Mouse (Mus musculus): ENCODE measurements at regions not wholly inside any gene's neighbourhood (a gene's known extent, or its start where the extent isn't known, plus 50 kb on each side); places are given as distances from the start of the nearest gene placed in this dataset.

GRCm38 (mm10) chr4:153068484-153069033, 414.1 kb downstream of the Ajap1 start:
- H3K27me3 ChIP-seq: peaks cover 4% of the 10 kb centered on the region; the same call in 1 of the 2 replicates
- H3K27ac ChIP-seq: no peak overlapping the region
- no peaks in the 10 kb centered on the region for H3K9me3 ChIP-seq
- H3K36me3 ChIP-seq (replicated peaks): no peaks in the 10 kb centered on the region
- peaks cover 16% of the 10 kb centered on the region for H3K4me1 ChIP-seq
- H3K4me3 ChIP-seq (replicated peaks): no peak overlapping the region
- no peak for ATAC-seq (ENCODE audit: low FRiP score)
- H3K4me2 ChIP-seq: no peak overlapping the region
- WGBS: 82% methylated on average over 12 of the region's 12 CpGs
- H3K9ac ChIP-seq: no peak overlapping the region

- Histone ChIP-seq H3K36me3 (replicated peaks) (no peaks in the 10 kb centered on the region), H3K4me2 (no peak overlapping the region), H3K9me3 (peaks cover 3% of the 10 kb centered on the region; the same call in 1 of the 2 replicates), H3K4me3 (replicated peaks) (no peak overlapping the region), H3K9ac (no peak overlapping the region), H3K27ac (no peak overlapping the region), H3K4me1 (0 out of 2 replicates have a peak, but pooled peaks cover 5% of the 10 kb centered on the region), H3K27me3 (no peaks in the 10 kb centered on the region)
- no peak for ATAC-seq (ENCODE audit: low FRiP score)
- WGBS: 64% methylated on average over 14 of the region's 14 CpGs
Measured at GRCm38 (mm10) chr4:153064021-153064605, 418.5 kb downstream of the Ajap1 start.

GRCm38 (mm10) chr4:153063402-153063801, 419.2 kb downstream of the Ajap1 start:
- H3K9ac ChIP-seq: no peak overlapping the region
- ATAC-seq (ENCODE audit: low FRiP score): no peak
- H3K9me3 ChIP-seq: peaks cover 3% of the 10 kb centered on the region; the same call in 1 of the 2 replicates
- H3K4me1 ChIP-seq: 0 out of 2 replicates have a peak, but pooled peaks cover 5% of the 10 kb centered on the region
- no peaks in the 10 kb centered on the region for H3K36me3 ChIP-seq (replicated peaks)
- no peak overlapping the region for H3K27ac ChIP-seq
- no peak overlapping the region for H3K4me2 ChIP-seq
- H3K4me3 ChIP-seq (replicated peaks): no peak overlapping the region
- no peaks in the 10 kb centered on the region for H3K27me3 ChIP-seq
- 86% methylated on average over 9 of the region's 9 CpGs for WGBS

GRCm38 (mm10) chr4:153058152-153058551, 424.5 kb downstream of the Ajap1 start:
- Histone ChIP-seq H3K9ac (no peak overlapping the region), H3K4me3 (replicated peaks) (no peak overlapping the region)
- 83% methylated on average over 12 of the region's 12 CpGs for WGBS

GRCm38 (mm10) chr4:153023711-153024110, 458.9 kb downstream of the Ajap1 start:
- Histone ChIP-seq H3K27me3 (peaks cover 3% of the 10 kb centered on the region; the same call in 1 of the 2 replicates), H3K4me1 (peaks cover 9% of the 10 kb centered on the region), H3K9ac (no peak overlapping the region), H3K4me2 (no peak overlapping the region), H3K27ac (no peak overlapping the region), H3K9me3 (no peaks in the 10 kb centered on the region), H3K36me3 (replicated peaks) (no peaks in the 10 kb centered on the region), H3K4me3 (replicated peaks) (no peak overlapping the region)
- no peak for ATAC-seq (ENCODE audit: low FRiP score)

More at GRCm38 (mm10) chr4:153058152-153058551, 424.5 kb downstream of the Ajap1 start:
- Histone ChIP-seq H3K4me1 (peaks cover 6% of the 10 kb centered on the region), H3K36me3 (replicated peaks) (no peaks in the 10 kb centered on the region), H3K27ac (no peak overlapping the region), H3K4me2 (no peak overlapping the region), H3K9me3 (peaks cover 3% of the 10 kb centered on the region; the same call in 1 of the 2 replicates), H3K27me3 (no peaks in the 10 kb centered on the region)
- ATAC-seq (ENCODE audit: low FRiP score): no peak

GRCm38 (mm10) chr4:153019211-153019610, 463.4 kb downstream of the Ajap1 start:
- WGBS: 67% methylated on average over 10 of the region's 10 CpGs
- ATAC-seq (ENCODE audit: low FRiP score): no peak
- no peaks in the 10 kb centered on the region for H3K9me3 ChIP-seq
- no peaks in the 10 kb centered on the region for H3K27me3 ChIP-seq
- no peak overlapping the region for H3K4me3 ChIP-seq (replicated peaks)
- H3K36me3 ChIP-seq (replicated peaks): no peaks in the 10 kb centered on the region
- H3K9ac ChIP-seq: peak overlapping the region; percentile 29; the same call in 1 of the 2 replicates
- peak overlapping the region; percentile 69 for H3K27ac ChIP-seq
- peaks cover 21% of the 10 kb centered on the region for H3K4me1 ChIP-seq
- 0 out of 2 replicates have a peak overlapping the region, but pooled peaks have one; percentile 41 for H3K4me2 ChIP-seq

GRCm38 (mm10) chr4:153018138-153018921, 464.3 kb downstream of the Ajap1 start:
- no peak overlapping the region for H3K4me3 ChIP-seq (replicated peaks)
- 36% methylated on average over 28 of the region's 28 CpGs for WGBS
- H3K27ac ChIP-seq: peak overlapping the region; percentile 69
- 0 out of 2 replicates have a peak, but pooled peaks have one; percentile 41 for ATAC-seq (ENCODE audit: low FRiP score)
- no peaks in the 10 kb centered on the region for H3K9me3 ChIP-seq
- 0 out of 2 replicates have a peak overlapping the region, but pooled peaks have one; percentile 29 for H3K9ac ChIP-seq
- peak overlapping the region; percentile 41 for H3K4me2 ChIP-seq
- H3K27me3 ChIP-seq: no peaks in the 10 kb centered on the region
- no peaks in the 10 kb centered on the region for H3K36me3 ChIP-seq (replicated peaks)
- peaks cover 21% of the 10 kb centered on the region for H3K4me1 ChIP-seq

- 0 out of 2 replicates have a peak, but pooled peaks have one; percentile 46 for ATAC-seq (ENCODE audit: low FRiP score)
- H3K27me3 ChIP-seq: no peaks in the 10 kb centered on the region
- peak overlapping the region; percentile 69 for H3K27ac ChIP-seq
- peak overlapping the region; percentile 41 for H3K4me2 ChIP-seq
- no peak overlapping the region for H3K4me3 ChIP-seq (replicated peaks)
- H3K4me1 ChIP-seq: peaks cover 21% of the 10 kb centered on the region
- H3K36me3 ChIP-seq (replicated peaks): no peaks in the 10 kb centered on the region
- no peaks in the 10 kb centered on the region for H3K9me3 ChIP-seq
- 54% methylated on average over 2 of the region's 2 CpGs for WGBS
- no peak overlapping the region for H3K9ac ChIP-seq
Measured at GRCm38 (mm10) chr4:153017816-153018137, 464.8 kb downstream of the Ajap1 start.

- ATAC-seq (ENCODE audit: low FRiP score): no peak
- Histone ChIP-seq H3K27me3 (0 out of 2 replicates have a peak, but pooled peaks cover 7% of the 10 kb centered on the region), H3K9me3 (no peaks in the 10 kb centered on the region), H3K27ac (no peak overlapping the region), H3K4me2 (no peak overlapping the region), H3K36me3 (replicated peaks) (no peaks in the 10 kb centered on the region), H3K4me3 (replicated peaks) (no peak overlapping the region), H3K4me1 (peaks cover 5% of the 10 kb centered on the region; the same call in 1 of the 2 replicates), H3K9ac (no peak overlapping the region)
- WGBS: 79% methylated on average over 3 of the region's 3 CpGs
Measured at GRCm38 (mm10) chr4:153003338-153003737, 479.3 kb downstream of the Ajap1 start.

GRCm38 (mm10) chr4:153002516-153002915, 480.1 kb downstream of the Ajap1 start:
- no peak overlapping the region for H3K4me2 ChIP-seq
- ATAC-seq (ENCODE audit: low FRiP score): no peak
- peaks cover 9% of the 10 kb centered on the region; the same call in 1 of the 2 replicates for H3K27me3 ChIP-seq
- 89% methylated on average over 4 of the region's 4 CpGs for WGBS
- no peaks in the 10 kb centered on the region for H3K36me3 ChIP-seq (replicated peaks)
- peaks cover 5% of the 10 kb centered on the region; the same call in 1 of the 2 replicates for H3K4me1 ChIP-seq
- H3K9me3 ChIP-seq: no peaks in the 10 kb centered on the region
- H3K4me3 ChIP-seq (replicated peaks): no peak overlapping the region
- no peak overlapping the region for H3K27ac ChIP-seq
- no peak overlapping the region for H3K9ac ChIP-seq

GRCm38 (mm10) chr4:153001761-153002160, 480.9 kb downstream of the Ajap1 start:
- no peak overlapping the region for H3K4me3 ChIP-seq (replicated peaks)
- no peak overlapping the region for H3K9ac ChIP-seq
- peaks cover 10% of the 10 kb centered on the region; the same call in 1 of the 2 replicates for H3K27me3 ChIP-seq
- H3K9me3 ChIP-seq: no peaks in the 10 kb centered on the region
- no peak overlapping the region for H3K27ac ChIP-seq
- peaks cover 5% of the 10 kb centered on the region; the same call in 1 of the 2 replicates for H3K4me1 ChIP-seq
- WGBS: 91% methylated on average over 6 of the region's 6 CpGs
- no peak for ATAC-seq (ENCODE audit: low FRiP score)
- no peaks in the 10 kb centered on the region for H3K36me3 ChIP-seq (replicated peaks)
- no peak overlapping the region for H3K4me2 ChIP-seq

GRCm38 (mm10) chr4:152999526-152999925, 483.1 kb downstream of the Ajap1 start:
- ATAC-seq (ENCODE audit: low FRiP score): no peak
- Histone ChIP-seq H3K4me3 (replicated peaks) (no peak overlapping the region), H3K9ac (no peak overlapping the region), H3K27me3 (peaks cover 12% of the 10 kb centered on the region; the same call in 1 of the 2 replicates), H3K27ac (no peak overlapping the region), H3K4me1 (peaks cover 5% of the 10 kb centered on the region; the same call in 1 of the 2 replicates), H3K9me3 (no peaks in the 10 kb centered on the region), H3K4me2 (no peak overlapping the region), H3K36me3 (replicated peaks) (no peaks in the 10 kb centered on the region)
- WGBS: 47% methylated on average over 18 of the region's 18 CpGs
